Mouse (Mus musculus) heart, embryonic 12.5 days (tissue): ENCODE measurements around the gene Gm17324. TPM values are rescaled to one million over a fixed set of nuclear protein-coding genes. Genes with fewer than 3 reads are reported as not detected.
"Not testable (repeated sequence)": the region's sequence is repeated elsewhere in the genome, so short reads cannot be mapped to it uniquely, and the experiment has no call there.

Source experiments
- ATAC-seq: fragments of 200-750 bp; cut with Nextera tagmentation; 2 replicates; pipeline ENCODE4 v1.8.0; 2017; ENCODE audit warnings: moderate TSS enrichment, moderate library complexity; ENCODE audit not compliant: insufficient number of reproducible peaks, low FRiP score
- H3K27ac ChIP-seq: fragments of 300-500 bp; sonication (generic); 2 replicates; pipeline ENCODE4 v1.5.1; 2016; ENCODE audit warnings: mild to moderate bottlenecking, moderate library complexity; ENCODE audit not compliant: poor library complexity, severe bottlenecking
- H3K27me3 ChIP-seq: fragments of 300-500 bp; sonication (generic); replicated peaks from 2 replicates; pipeline ENCODE4 v1.6.1; 2016; ENCODE audit warnings: mild to moderate bottlenecking, moderate library complexity
- H3K36me3 ChIP-seq: fragments of 300-500 bp; sonication (generic); 2 replicates; pipeline ENCODE4 v1.6.1; 2016; ENCODE audit warnings: mild to moderate bottlenecking, moderate library complexity
- H3K4me1 ChIP-seq: fragments of 300-500 bp; sonication (generic); replicated peaks from 2 replicates; pipeline ENCODE4 v1.6.1; 2016; ENCODE audit warnings: mild to moderate bottlenecking
- H3K4me2 ChIP-seq: fragments of 300-500 bp; sonication (generic); 2 replicates; pipeline ENCODE4 v1.6.1; 2016; ENCODE audit warnings: mild to moderate bottlenecking, moderate library complexity
- H3K4me3 ChIP-seq: fragments of 300-500 bp; sonication (generic); 2 replicates; pipeline ENCODE4 v1.5.1; 2016; ENCODE audit warnings: mild to moderate bottlenecking
- H3K9ac ChIP-seq: fragments of 300-500 bp; sonication (generic); 2 replicates; pipeline ENCODE4 v1.6.1; 2016; ENCODE audit warnings: mild to moderate bottlenecking, moderate library complexity
- H3K9me3 ChIP-seq: fragments of 300-500 bp; sonication (generic); replicated peaks from 2 replicates; pipeline ENCODE4 v1.6.1; 2016; ENCODE audit warnings: mild to moderate bottlenecking, moderate library complexity
- WGBS: fragments of 180-500 bp; shearing (Covaris S2); methylation state at CpG from one replicate; pipeline ENCODE4 v1.1.7; 2016; 5-methylcytosine and 5-hydroxymethylcytosine counted together
- polyA plus RNA-seq: library from polyadenylated mRNA; unstranded; fragments of >200 nt; fragmentation: Nextera tagmentation; extraction: Ambion mirVana; gene quantifications from 2 replicates; pipeline ENCODE4 v1.2.1, GENCODE M21; 2016

Gene Gm17324
- polyA plus RNA-seq, 1 experiment from 2014 or later: 0.65 TPM

GRCm38 (mm10) chr9:78480227-78480626 lies 31.6 kb upstream of the Gm17324 start:
- not testable (repeated sequence) for H3K27me3 ChIP-seq, H3K9me3 ChIP-seq, ATAC-seq
- Histone ChIP-seq H3K27ac (peak overlapping the region; percentile 100), H3K4me2 (peak overlapping the region; percentile 68), H3K9ac (peak overlapping the region; percentile 100), H3K4me1 (peaks cover 23% of the 10 kb centered on the region), H3K4me3 (peak overlapping the region; percentile 95), H3K36me3 (peaks cover 46% of the 10 kb centered on the region)
- WGBS: 1% methylated on average over 13 of the region's 13 CpGs

GRCm38 (mm10) chr9:78479308-78479707 lies 30.7 kb upstream of the Gm17324 start:
- Histone ChIP-seq H3K27ac (peak overlapping the region; percentile 38; the same call in 1 of the 2 replicates), H3K4me3 (peak overlapping the region; percentile 95), H3K4me1 (peaks cover 17% of the 10 kb centered on the region), H3K36me3 (peaks cover 52% of the 10 kb centered on the region), H3K9ac (peak overlapping the region; percentile 75), H3K4me2 (peak overlapping the region; percentile 68)
- ATAC-seq, H3K27me3 ChIP-seq, H3K9me3 ChIP-seq: not testable (repeated sequence)
- 32% methylated on average over 8 of the region's 8 CpGs for WGBS

GRCm38 (mm10) chr9:78478009-78478605 lies 29.5 kb upstream of the Gm17324 start:
- Histone ChIP-seq H3K36me3 (peaks cover 64% of the 10 kb centered on the region), H3K4me2 (peak overlapping the region; percentile 21; the same call in 1 of the 2 replicates), H3K4me1 (peaks cover 17% of the 10 kb centered on the region)
- H3K27ac ChIP-seq, H3K4me3 ChIP-seq, H3K9me3 ChIP-seq, H3K9ac ChIP-seq, ATAC-seq, H3K27me3 ChIP-seq: not testable (repeated sequence)
- 53% methylated on average over 1 of the region's 1 CpGs for WGBS

- ATAC-seq: no peak
- no peaks in the 10 kb centered on the region for H3K27me3 ChIP-seq
- H3K27ac ChIP-seq: peak overlapping the region; percentile 35
- H3K4me2 ChIP-seq: no peak overlapping the region
- no peak overlapping the region for H3K4me3 ChIP-seq
- peaks cover 12% of the 10 kb centered on the region; the same call in 1 of the 2 replicates for H3K4me1 ChIP-seq
- no peaks in the 10 kb centered on the region for H3K9me3 ChIP-seq
- no peak overlapping the region for H3K9ac ChIP-seq
- 8% methylated on average over 5 of the region's 5 CpGs for WGBS
- H3K36me3 ChIP-seq: peaks cover 72% of the 10 kb centered on the region
Measured at GRCm38 (mm10) chr9:78477021-78477551, 28.5 kb upstream of the Gm17324 start.

GRCm38 (mm10) chr9:78476531-78477020 lies 28.0 kb upstream of the Gm17324 start:
- Histone ChIP-seq H3K9me3 (no peaks in the 10 kb centered on the region), H3K4me2 (no peak overlapping the region), H3K27ac (peak overlapping the region; percentile 35), H3K27me3 (no peaks in the 10 kb centered on the region), H3K4me3 (no peak overlapping the region), H3K9ac (no peak overlapping the region), H3K36me3 (peaks cover 76% of the 10 kb centered on the region), H3K4me1 (peaks cover 12% of the 10 kb centered on the region; the same call in 1 of the 2 replicates)
- WGBS: 7% methylated on average over 1 of the region's 1 CpGs
- ATAC-seq: no peak

GRCm38 (mm10) chr9:78475873-78476272 lies 27.3 kb upstream of the Gm17324 start:
- no peaks in the 10 kb centered on the region for H3K9me3 ChIP-seq
- H3K27me3 ChIP-seq: no peaks in the 10 kb centered on the region
- peaks cover 12% of the 10 kb centered on the region; the same call in 1 of the 2 replicates for H3K4me1 ChIP-seq
- no peak overlapping the region for H3K9ac ChIP-seq
- no peak overlapping the region for H3K27ac ChIP-seq
- H3K4me3 ChIP-seq: no peak overlapping the region
- H3K4me2 ChIP-seq: no peak overlapping the region
- 85% methylated on average over 4 of the region's 4 CpGs for WGBS
- H3K36me3 ChIP-seq: peaks cover 80% of the 10 kb centered on the region
- no peak for ATAC-seq

GRCm38 (mm10) chr9:78475383-78475780 lies 26.8 kb upstream of the Gm17324 start:
- Histone ChIP-seq H3K4me1 (peaks cover 12% of the 10 kb centered on the region; the same call in 1 of the 2 replicates), H3K9ac (no peak overlapping the region), H3K36me3 (peaks cover 84% of the 10 kb centered on the region), H3K27ac (no peak overlapping the region), H3K9me3 (no peaks in the 10 kb centered on the region), H3K4me3 (no peak overlapping the region), H3K4me2 (no peak overlapping the region), H3K27me3 (no peaks in the 10 kb centered on the region)
- 90% methylated on average over 2 of the region's 2 CpGs for WGBS
- no peak for ATAC-seq

GRCm38 (mm10) chr9:78474771-78475382 lies 26.3 kb upstream of the Gm17324 start:
- H3K36me3 ChIP-seq: peaks cover 84% of the 10 kb centered on the region
- ATAC-seq: no peak
- WGBS: 85% methylated on average over 5 of the region's 5 CpGs

GRCm38 (mm10) chr9:78474270-78474669 lies 25.7 kb upstream of the Gm17324 start:
- no peak overlapping the region for H3K4me2 ChIP-seq
- H3K9ac ChIP-seq: no peak overlapping the region
- no peaks in the 10 kb centered on the region for H3K9me3 ChIP-seq
- H3K27ac ChIP-seq: no peak overlapping the region
- no peak for ATAC-seq
- peaks cover 85% of the 10 kb centered on the region for H3K36me3 ChIP-seq
- H3K4me1 ChIP-seq: peaks cover 9% of the 10 kb centered on the region; the same call in 1 of the 2 replicates
- H3K4me3 ChIP-seq: no peak overlapping the region
- WGBS: 78% methylated on average over 2 of the region's 2 CpGs
- H3K27me3 ChIP-seq: no peaks in the 10 kb centered on the region

More at GRCm38 (mm10) chr9:78474771-78475382, 26.3 kb upstream of the Gm17324 start:
- no peak overlapping the region for H3K9ac ChIP-seq
- no peaks in the 10 kb centered on the region for H3K9me3 ChIP-seq
- H3K4me2 ChIP-seq: no peak overlapping the region
- H3K4me1 ChIP-seq: peaks cover 12% of the 10 kb centered on the region; the same call in 1 of the 2 replicates
- H3K27ac ChIP-seq: no peak overlapping the region
- H3K4me3 ChIP-seq: no peak overlapping the region
- no peaks in the 10 kb centered on the region for H3K27me3 ChIP-seq

- WGBS: 85% methylated on average over 8 of the region's 8 CpGs
- Histone ChIP-seq H3K9ac (no peak overlapping the region), H3K36me3 (peaks cover 85% of the 10 kb centered on the region), H3K27me3 (no peaks in the 10 kb centered on the region), H3K27ac (no peak overlapping the region), H3K9me3 (no peaks in the 10 kb centered on the region), H3K4me3 (no peak overlapping the region), H3K4me1 (peaks cover 4% of the 10 kb centered on the region; the same call in 1 of the 2 replicates), H3K4me2 (no peak overlapping the region)
- ATAC-seq: no peak
Measured at GRCm38 (mm10) chr9:78473588-78473987, 25.0 kb upstream of the Gm17324 start.

- no peaks in the 10 kb centered on the region for H3K9me3 ChIP-seq
- H3K27me3 ChIP-seq: no peaks in the 10 kb centered on the region
- ATAC-seq: no peak
- WGBS: 77% methylated on average over 3 of the region's 3 CpGs
- H3K27ac ChIP-seq: no peak overlapping the region
- H3K4me1 ChIP-seq: no peaks in the 10 kb centered on the region
- peaks cover 93% of the 10 kb centered on the region for H3K36me3 ChIP-seq
- H3K4me2 ChIP-seq: no peak overlapping the region
- H3K4me3 ChIP-seq: no peak overlapping the region
- H3K9ac ChIP-seq: no peak overlapping the region
Measured at GRCm38 (mm10) chr9:78465725-78466124, 17.1 kb upstream of the Gm17324 start.
